Mouse (Mus musculus) C2C12 (cell line): ENCODE results near the gene Vgll4.

ENCODE experiments used
- CTCF ChIP-seq: IDR thresholded peaks from one replicate; pipeline ENCODE4 v1.5.1; 2011; ENCODE audit not compliant: control insufficient read depth, insufficient read depth, insufficient read length
- FOSL1 ChIP-seq: IDR thresholded peaks from one replicate; pipeline ENCODE4 v1.8.0; 2011; ENCODE audit warnings: mild to moderate bottlenecking, low read length; ENCODE audit not compliant: poor library complexity, insufficient read depth, severe bottlenecking
- MAX ChIP-seq: IDR thresholded peaks from one replicate; pipeline ENCODE4 v1.6.1; 2011; ENCODE audit warnings: mild to moderate bottlenecking, control low read depth
- MYOG ChIP-seq: IDR thresholded peaks from one replicate; pipeline ENCODE4 v1.6.1; 2011; ENCODE audit not compliant: control insufficient read depth, insufficient read length; ENCODE audit errors: extremely low read depth
- USF1 ChIP-seq: IDR thresholded peaks from one replicate; pipeline ENCODE4 v1.6.1; 2011; ENCODE audit warnings: low read depth, mild to moderate bottlenecking, control low read depth, moderate library complexity

- TF ChIP-seq CTCF (no peak), USF1 (no peak), MYOG (no peak), MAX (no peak), FOSL1 (no peak)
Measured at GRCm38 (mm10) chr6:114970386-114970785, 592 bp upstream of the Vgll4 start.
